Mouse (Mus musculus): ENCODE measurements around the gene Mgll.

Gene Mgll

DNA sequence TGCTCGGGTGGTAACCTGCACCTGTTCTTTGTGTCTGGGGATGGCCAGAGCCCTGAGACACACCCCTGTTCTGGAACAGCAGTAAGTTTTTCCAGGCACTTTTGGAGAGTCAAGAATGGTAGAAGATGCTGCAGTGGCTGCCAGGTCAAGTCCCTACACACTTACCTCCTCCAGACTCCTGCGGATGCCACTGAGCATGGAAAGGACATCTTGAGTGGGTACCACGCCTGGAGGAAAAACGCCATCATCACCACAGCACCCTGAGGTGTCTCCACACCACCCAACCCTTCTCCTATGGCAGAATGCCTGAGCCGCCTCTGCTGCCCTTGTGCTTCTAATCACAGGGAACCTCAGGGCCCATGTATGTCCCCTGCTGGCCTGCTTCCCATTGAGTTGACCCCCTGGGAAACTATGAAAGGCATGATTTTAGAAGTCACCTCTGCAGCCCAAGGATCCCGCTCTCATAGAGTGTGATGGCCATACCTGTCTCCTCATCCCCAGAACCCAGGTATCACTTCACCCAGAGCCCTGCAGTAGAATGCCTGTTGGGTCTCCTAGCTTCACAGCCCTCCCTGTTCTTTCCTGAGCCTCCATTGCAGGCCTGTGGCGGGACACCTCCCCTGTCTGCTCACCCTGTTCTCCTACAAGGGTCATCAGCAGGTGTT is 120.8 kb downstream of the Mgll start:
- in situ Hi-C loops (cut with MboI, MseI): loop anchor here (5.0 kb wide), 1 partner anchor 293 kb away; no protein-coding TSS in a partner anchor

DNA sequence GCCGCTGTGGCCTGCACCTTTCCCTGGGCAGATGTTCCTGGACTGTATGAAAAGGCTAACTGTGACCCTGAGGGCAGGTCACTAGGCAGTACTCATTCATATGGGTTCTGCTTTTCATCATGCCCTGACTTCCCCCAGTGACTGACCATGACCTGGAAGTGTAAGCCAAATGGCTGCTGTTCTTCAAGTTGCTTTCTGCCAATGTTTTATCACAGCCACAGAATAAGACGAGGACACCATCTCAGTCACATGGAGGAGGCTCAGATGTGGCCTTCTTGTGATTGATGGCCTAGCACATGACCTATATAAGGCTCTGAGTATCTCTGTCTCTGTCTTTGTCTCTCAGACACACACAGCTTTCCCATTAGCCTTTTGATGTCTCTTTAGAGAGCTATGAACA is 123.4 kb downstream of the Mgll start:
- in situ Hi-C loops (cut with MboI, MseI): loop anchor here (5.0 kb wide), 1 partner anchor 295 kb away; no protein-coding TSS in a partner anchor

DNA sequence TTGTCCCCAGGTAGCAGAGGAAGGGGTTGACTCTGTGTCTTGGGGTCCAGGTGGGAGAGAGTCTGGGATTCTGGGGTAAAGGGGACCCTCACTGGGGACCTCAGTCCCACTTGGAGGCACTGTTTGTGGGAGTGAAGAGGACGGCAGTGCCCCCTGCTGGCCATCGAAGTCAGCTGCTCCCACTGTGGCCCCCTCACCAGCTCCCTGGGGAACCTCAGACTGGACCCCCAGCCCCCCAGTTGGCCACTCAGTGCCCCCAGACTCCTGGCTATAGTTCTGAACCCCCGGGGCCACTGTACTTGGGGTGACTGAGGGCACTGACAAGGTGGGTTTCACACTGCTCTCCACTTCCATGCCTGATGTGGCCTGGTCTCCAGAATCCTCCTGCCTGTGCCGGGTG is 125.1 kb downstream of the Mgll start:
- in situ Hi-C loops (cut with MboI, MseI): loop anchor here (5.0 kb wide), 1 partner anchor 297 kb away; no protein-coding TSS in a partner anchor

DNA sequence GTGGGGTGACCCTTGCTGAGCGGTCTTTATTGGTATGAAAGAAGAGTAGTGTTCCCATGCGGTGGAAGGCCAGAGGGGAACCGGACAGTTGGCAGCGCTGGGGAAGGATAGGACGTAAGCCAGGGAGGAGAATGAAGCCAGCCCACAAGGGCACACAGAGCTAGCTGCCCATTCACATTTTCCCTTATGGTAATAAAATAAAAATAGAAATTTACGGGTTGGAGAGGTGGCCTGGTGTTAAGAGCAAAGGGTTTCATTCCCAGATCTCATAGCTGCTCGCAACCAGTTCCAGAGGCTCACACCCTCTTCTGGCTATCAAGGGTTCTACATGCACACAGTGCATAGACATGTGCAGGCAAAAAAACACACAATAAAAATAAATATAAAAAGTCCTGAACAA is 125.8 kb downstream of the Mgll start:
- in situ Hi-C loops (cut with MboI, MseI): no loop called here

DNA sequence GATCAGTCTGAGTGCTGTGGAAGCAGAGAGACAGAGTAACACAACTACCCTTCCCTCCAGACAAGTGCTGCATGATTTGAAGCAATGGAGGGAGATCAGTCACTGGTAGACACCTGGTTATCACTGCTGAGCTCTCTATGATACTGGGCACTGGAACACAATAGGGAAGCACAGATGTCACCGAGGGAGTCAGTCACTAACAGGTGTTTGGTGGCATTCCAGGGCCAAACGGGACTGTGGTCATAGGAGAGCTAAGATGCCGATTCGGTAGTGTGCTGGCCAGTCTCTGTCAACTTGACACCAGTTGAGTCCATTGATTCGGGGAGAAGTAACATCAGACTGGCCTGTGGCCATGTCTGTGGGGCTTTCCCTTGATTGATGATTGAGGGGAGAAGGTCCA is 130.3 kb downstream of the Mgll start:
- in situ Hi-C loops (cut with MboI, MseI): no loop called here

DNA sequence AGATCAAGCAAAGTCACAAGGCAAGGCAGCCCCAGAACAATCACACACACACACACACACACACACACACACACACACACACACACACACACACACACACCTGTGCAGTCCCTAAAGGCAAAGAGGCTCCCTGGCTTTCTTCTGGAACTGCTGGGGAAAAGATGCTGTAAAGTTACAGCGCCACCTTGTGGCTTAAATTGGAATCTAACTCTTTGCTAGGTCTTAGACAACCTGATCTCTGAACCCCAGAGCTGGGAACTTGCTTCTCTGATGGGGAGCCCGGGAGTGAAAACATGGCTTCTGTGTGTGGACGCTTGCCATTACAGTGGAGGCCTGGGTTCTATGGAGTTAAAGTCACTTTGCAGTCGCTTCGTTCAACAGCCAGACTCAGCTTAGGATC is 131.4 kb downstream of the Mgll start:
- in situ Hi-C loops (cut with MboI, MseI): no loop called here

DNA sequence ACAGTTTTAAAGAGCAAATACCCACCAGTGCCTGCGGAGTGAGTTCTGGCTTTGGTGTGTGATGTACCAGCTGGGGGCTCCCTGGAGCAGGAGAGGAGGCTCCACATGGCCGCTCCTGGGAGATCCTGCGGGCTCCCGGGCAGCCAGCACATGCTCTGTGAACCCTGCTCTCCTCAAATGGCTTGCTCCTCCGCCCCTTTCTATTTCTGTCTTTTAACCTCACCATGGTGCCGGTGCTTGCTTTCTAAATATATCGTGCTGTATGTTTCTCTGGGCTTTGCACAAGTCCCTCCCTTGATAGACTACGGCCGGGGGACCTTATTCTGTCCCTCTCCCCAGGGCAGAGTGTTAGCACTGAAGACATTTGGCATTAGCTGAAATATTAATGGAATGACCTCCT is 133.0 kb downstream of the Mgll start:
- in situ Hi-C loops (cut with MboI, MseI): no loop called here

DNA sequence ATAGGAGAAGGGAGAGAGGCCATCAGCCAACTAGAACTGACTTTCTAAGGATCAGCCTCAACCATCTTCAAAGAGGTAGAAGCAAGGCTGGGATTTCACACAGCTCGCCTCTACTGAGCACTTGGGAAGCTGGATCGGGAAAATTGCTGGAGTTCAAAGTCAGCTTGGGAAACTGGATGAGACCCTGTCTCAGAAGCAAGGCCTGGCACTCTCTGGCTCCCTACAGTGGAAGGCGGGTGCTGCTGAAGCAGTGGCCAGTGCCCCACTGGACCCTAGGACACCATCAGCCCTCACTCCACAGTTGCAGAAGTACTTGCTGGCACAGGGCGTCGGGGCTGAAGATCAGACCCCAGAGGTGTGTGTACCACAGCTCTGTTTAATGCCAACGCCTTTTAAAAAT is 133.6 kb downstream of the Mgll start:
- in situ Hi-C loops (cut with MboI, MseI): no loop called here

DNA sequence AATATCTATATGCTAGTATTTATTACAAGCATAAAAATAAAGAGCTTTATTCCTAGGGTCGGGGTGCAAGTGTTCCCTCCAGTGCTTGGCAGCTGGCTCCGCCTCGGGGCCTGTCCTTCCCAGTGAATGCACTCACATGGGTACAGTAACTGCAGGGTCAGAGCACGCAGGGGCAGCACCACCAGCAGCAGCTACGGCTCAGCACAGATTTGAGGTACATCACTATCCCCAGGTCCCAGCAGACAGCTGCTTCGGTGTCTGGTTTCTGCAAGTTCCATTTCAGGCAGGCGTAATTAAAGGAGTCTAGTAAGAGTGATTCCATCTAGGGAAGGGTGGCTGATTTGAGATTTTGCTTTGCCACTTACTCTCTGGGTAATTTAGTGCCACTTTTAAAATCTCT is 134.1 kb downstream of the Mgll start:
- in situ Hi-C loops (cut with MboI, MseI): no loop called here

DNA sequence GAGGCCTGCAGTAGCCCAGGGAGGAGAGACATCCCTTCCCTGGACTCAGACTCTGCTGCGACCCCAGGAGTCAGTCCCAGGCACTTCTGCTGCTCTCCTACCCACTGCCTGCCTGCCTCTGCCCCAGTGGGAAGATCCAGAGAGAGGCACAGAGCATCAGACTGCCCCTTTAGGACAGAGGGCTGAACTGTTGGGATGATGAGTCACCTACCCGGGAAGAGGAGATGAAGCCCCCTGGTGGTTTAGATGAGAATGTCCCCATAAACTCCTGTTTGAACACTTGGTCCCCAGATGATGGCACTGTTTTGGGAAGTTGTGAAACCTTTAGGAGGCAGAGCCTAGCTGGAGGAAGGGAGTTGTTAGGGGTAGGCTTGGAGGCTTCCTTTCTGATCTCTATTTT is 136.7 kb downstream of the Mgll start:
- in situ Hi-C loops (cut with MboI, MseI): no loop called here

DNA sequence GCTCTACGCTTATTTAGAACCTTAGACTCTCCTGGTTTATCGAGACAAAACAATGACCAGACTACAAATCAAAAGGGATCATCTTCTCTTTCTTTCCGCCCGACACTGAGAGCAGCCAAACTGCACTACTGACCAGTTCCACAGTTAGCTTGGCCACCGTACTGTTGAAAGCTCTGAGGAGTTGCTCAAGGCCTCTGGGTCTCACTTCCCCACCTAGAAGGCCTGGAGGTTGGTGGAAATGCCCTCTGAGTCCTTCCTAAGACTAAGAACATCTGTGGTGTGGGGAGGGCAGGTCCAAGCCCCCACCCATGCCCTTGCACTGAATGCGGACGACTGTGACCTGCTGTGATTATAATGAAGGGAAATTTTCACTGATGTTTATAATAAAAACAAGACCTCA is 141.5 kb downstream of the Mgll start:
- in situ Hi-C loops (cut with MboI, MseI): no loop called here

DNA sequence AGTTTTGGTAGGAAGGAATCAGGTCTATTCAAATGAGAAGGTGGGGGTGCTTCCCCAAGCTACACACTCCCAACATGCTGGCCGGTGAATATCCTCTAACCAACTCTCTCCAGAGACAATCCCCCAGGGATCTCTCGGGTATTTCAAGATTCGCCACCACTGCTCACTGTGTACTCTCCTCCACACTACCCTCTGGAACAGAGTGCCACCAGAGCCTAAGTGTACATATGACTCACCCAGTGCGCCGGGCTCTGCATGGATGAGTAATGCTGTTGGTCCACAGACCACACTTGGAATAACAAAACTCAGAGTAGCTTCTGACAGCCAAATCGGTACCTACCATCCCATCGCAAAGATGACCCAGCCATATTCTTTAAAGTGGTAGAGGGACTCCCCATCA is 145.2 kb downstream of the Mgll start:
- in situ Hi-C loops (cut with MboI, MseI): no loop called here

DNA sequence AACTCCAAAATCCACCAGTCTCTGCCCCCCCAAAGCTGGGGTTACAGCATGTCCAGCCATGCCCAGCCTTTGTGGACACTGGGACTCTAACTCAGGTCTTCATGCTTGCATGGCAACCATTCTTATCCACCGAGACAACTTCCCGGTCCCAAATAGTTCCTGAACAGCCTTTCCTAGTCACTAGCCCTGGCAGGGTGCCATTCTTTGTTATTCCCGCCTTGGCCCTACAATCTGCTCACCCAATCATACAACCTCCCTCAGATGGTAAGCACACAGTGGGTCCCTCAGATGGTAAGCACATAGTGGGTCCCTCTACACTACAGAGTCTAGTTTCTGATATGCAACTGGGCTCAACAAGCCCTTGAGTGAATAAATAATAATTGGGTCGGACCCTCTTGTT is 146.4 kb downstream of the Mgll start:
- in situ Hi-C loops (cut with MboI, MseI): no loop called here

DNA sequence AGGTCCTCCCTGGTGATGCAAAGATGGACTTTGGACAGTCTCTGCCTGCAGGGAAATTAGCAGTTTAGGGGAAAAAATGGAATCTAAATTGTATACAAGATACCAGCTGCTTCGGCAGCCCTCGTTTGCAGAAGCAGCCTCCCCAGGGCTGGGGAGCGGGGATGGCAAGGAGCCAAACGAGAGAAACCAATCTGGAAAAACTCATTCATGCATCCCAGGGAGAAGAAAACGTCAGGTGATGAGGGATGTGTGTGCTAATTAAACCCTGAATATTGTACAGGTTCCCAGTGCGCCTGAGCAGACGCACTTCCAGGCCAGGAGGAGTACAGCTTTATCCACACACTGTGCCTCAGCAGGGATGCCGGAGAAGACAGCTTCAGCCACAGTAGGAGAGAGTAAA is 147.3 kb downstream of the Mgll start:
- in situ Hi-C loops (cut with MboI, MseI): no loop called here

DNA sequence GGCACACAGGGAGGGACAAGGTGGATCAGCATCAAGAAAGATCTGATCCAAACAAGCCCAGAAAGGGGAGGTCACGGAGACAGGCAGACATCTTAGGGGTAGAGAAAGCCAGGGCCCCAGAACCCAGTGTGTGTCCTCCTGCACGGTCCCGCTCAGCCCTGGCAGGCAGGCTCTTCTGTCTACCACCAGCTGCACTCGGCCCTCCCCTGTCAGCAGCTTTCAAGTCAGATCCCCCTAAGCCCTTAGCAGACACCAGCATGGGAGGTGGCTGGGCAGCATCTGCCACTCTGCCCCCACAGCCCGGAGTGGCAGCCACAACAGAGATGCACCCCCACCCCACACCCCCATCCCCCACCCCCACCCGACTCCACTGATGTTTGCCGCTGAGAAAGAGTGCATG is 148.6 kb downstream of the Mgll start:
- in situ Hi-C loops (cut with MboI, MseI): no loop called here

DNA sequence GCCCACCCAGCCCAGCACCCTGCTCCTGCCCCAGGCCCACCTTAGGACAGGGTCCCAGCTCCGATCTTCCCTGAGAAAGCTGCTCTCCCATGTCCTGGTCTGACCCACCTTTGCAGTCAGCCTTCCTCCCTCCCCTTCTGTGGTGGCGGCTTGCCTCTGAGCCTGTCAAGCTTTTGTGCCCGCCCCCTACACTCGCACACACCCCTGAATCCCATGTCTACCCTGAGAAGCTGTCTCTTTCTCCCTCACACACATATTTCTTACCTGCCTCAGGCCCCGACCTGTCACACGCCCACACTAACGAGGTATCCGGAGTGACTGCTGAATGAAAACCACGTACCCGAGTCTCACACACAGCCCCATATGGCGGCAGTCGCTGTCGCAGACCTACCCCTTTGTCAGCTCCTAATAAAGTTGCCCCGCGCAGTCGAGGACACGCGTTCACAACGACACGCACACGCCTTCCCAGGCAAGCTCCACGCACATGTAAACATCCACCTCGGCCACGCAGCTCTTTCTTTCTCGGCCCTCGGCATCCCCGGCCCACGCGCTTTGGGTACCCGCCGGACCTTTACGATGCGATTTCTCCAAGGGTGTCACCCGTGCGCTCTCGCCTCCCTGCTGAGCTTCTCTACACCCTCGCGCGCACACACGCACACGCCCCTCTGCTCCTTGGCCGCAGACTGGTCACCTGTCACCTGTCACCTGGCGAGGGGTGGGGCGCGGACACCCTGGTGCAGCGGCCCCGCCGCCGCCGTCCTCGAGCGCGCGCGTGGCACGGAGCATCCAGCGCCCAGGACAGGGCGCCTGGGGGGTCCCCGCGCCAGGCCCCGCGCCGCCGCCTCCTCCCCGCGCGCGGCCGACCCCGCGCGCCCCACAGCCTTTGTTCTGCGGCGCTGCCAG is 150.0 kb downstream of the Mgll start:
- in situ Hi-C loops (cut with MboI, MseI): no loop called here

DNA sequence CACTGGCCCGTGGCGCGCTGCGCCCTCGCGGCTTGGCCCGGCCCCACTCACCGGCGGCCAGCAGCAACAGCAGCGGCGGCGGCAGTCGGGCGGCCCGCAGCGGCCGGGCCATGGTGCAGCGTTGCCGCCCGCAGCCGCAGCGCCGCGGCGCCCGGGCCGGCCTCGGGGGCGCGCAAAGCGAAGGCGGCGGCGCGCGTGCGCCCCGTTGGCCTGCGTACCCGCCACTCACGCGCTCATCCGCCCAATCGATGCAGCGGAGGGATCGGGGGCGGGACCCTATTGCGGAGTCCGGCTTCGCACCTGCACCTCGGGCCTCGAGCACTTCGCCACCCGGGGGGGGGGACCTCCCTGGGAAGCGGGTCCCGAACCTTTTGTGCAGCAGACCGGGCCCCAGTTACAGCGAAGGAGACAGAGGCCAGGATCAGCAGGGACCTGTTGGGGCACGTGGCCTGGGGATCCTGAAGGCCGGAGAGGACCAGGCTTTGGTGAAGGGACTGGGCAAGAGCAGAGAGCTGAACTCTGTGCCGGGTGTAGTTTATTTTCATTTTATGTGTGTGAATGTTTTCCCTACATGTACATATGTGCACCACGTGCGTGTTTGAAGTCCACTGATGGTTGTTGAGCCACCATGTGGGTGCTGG is 150.8 kb downstream of the Mgll start, which contains the start of gene Podxl2:
Gene Podxl2 (minus strand): TSS at position 177 of the 641 bp plus-strand sequence.
- in situ Hi-C loops (cut with MboI, MseI): no loop called here
